Mouse (Mus musculus): ENCODE results near the gene Irf5. TPM values are rescaled to one million over a fixed set of nuclear protein-coding genes. Genes with fewer than 3 reads are reported as not detected.

Irf5 gene
- polyA plus RNA-seq, 1 experiment, result 2.1 TPM

DNA sequence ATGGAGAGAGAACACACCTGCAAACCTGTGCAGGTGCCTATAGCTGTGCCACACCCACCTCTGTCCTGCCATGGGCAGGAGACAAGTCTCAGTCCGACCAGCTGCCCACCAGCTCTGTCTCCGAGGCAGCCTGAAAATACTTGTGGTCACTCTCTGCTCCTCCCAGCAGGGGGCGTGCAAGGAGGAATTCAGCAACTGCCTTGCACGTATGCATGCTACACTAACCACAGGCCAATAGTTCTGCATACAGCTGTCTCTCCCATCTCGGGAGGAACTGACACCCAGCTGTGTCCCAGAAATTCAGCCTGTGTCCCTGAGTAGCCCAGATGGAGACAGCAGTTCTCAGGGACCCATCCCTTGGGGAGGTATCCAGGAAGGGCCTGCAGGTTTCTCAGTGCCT lies 9.3 kb upstream of the Irf5 start:
- TF ChIP-seq GATA1 (IDR thresholded peaks at IDR 0.05; ENCODE audit: low read length), result no peak

GRCm38 (mm10) chr6:29522626-29523300 lies 3.7 kb upstream of the Irf5 start:
- TF ChIP-seq GATA1 (IDR thresholded peaks at IDR 0.05; ENCODE audit: low read length), result no peak

DNA sequence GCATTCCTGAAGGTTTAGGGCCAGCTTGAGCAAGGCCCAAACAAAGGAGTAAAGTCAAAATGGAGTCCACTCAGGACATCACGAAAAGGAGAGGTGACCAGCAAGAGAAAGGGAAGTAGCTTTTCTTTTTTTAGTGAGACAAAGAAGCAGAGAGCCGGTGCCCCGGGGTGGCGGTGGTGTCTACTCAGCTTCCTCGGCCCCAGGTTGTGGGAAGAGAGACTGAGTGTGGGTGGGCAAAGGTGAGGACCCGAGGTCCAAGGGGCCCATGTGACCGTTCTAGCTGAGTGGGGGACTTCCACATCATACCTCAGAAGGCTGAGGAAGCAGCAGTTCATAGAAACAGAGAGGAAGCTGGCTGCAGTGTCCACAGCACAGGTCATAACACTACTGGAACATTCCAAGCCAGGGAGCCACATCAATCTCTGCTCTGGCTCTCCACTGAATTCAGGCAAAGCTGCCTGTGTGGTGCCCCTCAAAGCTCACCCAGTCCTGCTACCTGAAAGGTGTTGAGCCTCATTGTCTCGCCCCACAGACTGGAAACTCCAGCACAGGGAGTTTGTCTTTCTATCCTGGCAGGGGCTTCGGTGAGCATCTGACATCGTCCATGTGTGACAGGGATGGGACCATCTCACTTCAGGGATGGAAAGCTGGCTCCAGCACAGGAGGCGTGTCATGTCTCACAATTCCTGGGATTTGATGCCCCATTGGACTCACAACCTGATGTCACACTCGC lies 3.0 kb upstream of the Irf5 start:
- no peak for TF ChIP-seq GATA1 (IDR thresholded peaks at IDR 0.05; ENCODE audit: low read length)

GRCm38 (mm10) chr6:29524034-29524489 lies 2.4 kb upstream of the Irf5 start:
- no peak for TF ChIP-seq GATA1 (IDR thresholded peaks at IDR 0.05; ENCODE audit: low read length)

DNA sequence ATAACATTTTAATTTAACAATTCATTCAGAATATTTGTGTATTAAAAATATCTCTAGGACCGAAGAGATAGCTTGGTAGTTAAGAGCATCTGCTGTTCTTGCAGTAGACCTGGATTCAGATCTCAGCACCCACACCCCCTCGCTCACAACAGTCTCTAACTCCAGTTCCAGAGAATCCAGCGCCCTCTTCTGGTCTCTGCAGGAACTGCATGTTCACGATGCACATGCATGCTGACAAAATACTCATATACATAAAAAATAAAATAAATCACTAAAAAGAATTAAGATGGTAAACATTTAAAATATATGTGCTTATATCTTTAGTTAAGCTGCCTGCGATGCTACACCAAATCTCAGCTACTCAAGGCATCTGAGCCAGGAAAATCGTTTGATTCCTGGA lies 1.2 kb upstream of the Irf5 start:
- no peak for TF ChIP-seq GATA1 (IDR thresholded peaks at IDR 0.05; ENCODE audit: low read length)

DNA sequence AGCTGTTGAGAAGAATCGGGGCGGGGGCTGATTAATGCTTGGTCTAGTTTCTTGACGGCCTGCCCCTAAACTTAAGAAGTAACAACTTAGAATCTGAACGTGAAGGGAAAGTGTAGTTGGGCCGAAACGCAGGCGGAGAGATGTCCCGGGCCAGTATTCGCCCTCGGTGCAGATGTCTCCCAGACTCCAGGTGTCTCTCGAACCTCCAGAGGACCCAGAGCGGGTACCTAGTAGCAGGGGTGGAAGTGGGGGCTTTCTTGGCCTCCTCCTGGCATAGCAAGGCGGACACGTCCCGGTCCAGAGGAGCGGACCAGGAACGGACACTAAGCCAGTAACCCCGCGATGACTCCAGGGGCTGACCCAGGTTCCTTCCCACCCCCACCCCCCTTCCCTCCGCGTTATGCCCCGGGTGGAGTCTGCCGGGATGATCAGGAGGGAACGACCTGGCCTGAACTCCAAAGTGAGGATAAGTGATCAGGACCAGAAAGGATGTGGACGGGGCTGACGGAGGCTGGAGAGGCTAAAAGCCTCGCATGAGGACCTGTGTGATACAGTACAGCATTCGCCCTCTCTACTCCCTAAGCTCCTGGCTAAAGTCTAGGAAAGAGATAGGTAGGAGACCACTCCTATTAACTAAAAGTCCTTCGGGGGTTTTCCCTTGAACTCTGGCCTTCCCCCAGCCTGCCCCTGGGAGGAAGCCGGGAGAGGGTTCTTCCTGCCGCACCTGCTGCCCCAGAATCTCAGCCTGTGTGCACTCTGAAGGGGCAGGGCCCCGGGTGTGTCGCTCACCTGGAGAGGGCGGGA lies 1.1 kb downstream of the Irf5 start:
- no peak for TF ChIP-seq GATA1 (IDR thresholded peaks at IDR 0.05; ENCODE audit: low read length)

DNA sequence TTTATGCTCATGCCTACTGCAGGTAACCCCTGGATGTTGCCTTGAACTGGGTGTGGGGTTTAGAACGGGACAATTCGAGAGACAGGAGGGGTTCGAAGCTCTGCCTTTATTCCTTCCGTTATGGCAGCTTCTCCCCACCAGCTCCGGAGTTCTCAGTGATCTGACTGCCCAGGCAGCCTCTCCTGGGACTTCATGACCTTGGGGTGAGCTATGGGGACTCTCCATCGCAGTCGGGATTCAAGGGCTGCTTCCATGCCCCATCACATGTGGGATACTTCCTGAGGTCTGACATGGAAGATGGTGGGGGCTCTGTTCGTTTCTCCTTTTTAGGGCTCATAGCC lies 1.7 kb downstream of the Irf5 start:
- no peak for TF ChIP-seq GATA1 (IDR thresholded peaks at IDR 0.05; ENCODE audit: low read length)

GRCm38 (mm10) chr6:29528561-29529443 lies 2.4 kb downstream of the Irf5 start:
- TF ChIP-seq GATA1 (IDR thresholded peaks at IDR 0.05; ENCODE audit: low read length), result no peak

GRCm38 (mm10) chr6:29529444-29529820 lies 3.0 kb downstream of the Irf5 start:
- TF ChIP-seq GATA1 (IDR thresholded peaks at IDR 0.05; ENCODE audit: low read length), result no peak

GRCm38 (mm10) chr6:29530050-29530449 lies 3.6 kb downstream of the Irf5 start:
- no peak for TF ChIP-seq GATA1 (IDR thresholded peaks at IDR 0.05; ENCODE audit: low read length)

DNA sequence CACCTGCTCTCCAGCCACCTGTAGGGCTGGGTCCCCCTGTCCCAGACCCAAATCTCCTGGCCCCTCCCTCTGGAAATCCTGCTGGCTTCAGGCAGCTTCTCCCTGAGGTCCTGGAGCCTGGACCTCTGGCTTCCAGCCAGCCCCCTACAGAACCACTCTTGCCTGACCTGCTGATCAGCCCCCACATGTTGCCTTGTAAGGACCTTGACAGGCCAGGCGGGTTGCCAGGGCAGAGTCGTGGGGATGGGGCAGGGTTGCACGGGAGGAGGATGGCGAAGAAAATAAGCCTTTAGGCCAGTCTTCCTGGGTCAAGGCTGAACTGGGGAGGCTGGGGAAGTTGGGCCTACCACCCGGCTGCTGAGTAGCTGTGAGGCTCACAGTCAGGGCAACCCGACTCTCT lies 8.9 kb downstream of the Irf5 start:
- TF ChIP-seq GATA1 (IDR thresholded peaks at IDR 0.05; ENCODE audit: low read length), result no peak

DNA sequence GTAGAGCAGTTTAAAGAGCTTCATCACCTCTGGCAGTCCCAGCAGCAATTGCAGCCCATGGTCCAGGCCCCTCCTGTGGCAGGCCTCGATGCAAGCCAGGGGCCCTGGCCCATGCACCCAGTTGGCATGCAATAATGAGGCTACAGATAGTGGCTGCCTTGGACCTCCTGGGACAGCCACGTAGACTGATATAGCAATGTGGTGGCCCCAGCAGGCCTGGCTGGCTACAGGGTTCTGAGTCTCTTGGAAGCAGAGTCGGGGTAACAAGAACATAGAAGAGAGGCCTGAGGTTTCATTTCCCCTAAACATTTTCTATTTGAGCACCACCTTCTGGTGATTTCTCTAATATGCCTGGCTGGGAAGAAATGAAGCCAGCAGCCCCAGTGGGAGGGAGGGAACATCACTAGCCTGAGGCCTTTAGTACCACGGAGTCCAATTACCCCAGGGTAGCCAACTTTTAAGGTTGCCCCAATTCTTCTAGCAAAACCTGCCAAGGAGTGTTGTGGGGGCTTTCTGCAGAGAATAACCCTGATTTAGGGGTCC lies 10.3 kb downstream of the Irf5 start:
- no peak for TF ChIP-seq GATA1 (IDR thresholded peaks at IDR 0.05; ENCODE audit: low read length)

- TF ChIP-seq GATA1 (IDR thresholded peaks at IDR 0.05; ENCODE audit: low read length), result no peak
Measured at GRCm38 (mm10) chr6:29537221-29537620, 10.8 kb downstream of the Irf5 start.

DNA sequence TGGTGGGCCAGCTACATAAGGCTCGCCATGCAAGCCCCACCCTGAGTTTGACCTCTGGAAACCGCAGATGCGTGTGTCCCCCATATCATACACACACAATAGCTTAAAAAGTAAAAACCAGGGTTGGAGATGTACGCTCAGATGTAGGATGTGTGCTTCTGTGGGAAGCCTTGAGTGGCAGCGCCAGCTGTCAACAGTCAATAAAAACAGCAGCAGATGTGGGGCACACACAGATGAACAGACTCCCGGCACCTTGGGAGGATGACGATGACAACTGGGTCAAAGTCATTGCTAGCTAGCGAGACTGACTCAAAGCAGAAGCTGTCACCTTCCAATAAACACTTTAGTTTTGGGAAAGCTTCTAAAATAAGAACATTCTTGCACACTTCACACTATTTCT lies 13.1 kb downstream of the Irf5 start:
- TF ChIP-seq GATA1 (IDR thresholded peaks at IDR 0.05; ENCODE audit: low read length), result no peak

- TF ChIP-seq GATA1 (IDR thresholded peaks at IDR 0.05; ENCODE audit: low read length), result no peak
Measured at GRCm38 (mm10) chr6:29540223-29540622, 13.8 kb downstream of the Irf5 start.

All from G1E-ER4 (cell line).